Mouse (Mus musculus): Measurements from ENCODE around the gene Pbrm1.
A peak's percentile ranks its signal among the peaks of the same experiment; 100 is the strongest.

The Pbrm1 gene

DNA sequence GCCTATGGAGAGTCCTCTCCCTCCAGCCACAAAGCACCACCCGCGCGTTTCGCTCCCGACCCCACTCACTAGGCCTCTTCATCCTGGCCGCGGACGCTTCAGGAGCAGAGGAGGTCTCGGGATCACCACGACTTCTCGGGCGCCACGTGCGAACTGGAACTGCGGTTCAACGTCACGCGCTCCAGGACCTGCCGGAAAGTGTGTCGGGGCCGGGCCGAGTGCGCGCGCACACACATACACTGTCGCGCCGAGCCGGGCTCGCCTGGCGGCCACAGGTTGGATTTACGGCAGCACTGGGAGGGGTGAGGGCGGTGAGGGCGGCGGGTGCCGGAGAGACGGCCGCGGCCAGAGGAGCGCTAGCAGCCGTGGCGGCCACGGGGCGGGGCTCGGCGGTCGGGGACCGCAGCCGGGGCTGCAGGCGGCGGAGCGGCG, at the start of gene Pbrm1, which contains the start of gene Gnl3:
TSS of gene Pbrm1 (plus strand) at position 279 of the 432 bp plus-strand sequence.
TSS of gene Gnl3 (minus strand) at position 293 of the 432 bp plus-strand sequence.
- peak; percentile 96 for DNase-seq (ENCODE audit: low spot score)

DNA sequence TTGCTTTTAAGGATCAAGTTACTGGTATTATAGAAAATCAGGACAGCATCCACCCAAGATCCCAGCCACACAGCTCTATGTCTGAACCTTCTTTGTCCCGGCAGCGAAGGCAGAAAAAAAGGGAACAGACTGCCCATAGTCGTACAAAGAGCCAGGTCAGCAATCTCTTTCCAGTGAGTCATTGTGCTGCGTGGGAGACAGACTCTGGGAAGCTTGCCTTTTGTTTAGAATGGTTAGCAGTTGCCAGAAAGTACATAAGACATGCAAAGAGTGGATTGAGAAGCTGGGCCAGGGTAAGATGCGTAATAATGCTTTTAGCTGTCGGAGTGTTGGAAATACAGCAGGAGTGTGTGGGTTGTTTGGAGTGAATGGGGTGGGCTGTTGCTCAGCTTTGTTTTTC, 44.7 kb upstream of the Pbrm1 start:
- no peak for DNase-seq (ENCODE audit: low spot score)

DNA sequence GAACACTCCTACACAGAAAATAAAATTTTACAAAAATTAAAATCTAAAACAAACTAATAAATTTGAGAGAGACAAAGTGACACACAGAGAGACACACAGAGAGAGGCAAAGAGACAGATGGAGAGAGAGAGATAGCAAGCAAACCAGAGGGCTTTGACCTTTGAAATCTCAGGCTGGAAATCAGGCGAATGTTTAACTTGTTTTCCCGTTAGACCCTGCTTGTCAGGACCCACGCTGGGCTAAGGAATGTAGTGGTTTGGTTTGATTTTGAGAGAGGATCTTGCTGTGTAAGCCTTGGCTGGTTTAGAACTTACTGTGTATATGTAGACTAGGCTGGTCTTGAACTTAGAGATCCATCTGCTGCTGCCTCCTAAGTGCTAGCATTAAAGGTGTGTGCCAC, 42.7 kb upstream of the Pbrm1 start:
- DNase-seq (ENCODE audit: low spot score) = no peak

DNA sequence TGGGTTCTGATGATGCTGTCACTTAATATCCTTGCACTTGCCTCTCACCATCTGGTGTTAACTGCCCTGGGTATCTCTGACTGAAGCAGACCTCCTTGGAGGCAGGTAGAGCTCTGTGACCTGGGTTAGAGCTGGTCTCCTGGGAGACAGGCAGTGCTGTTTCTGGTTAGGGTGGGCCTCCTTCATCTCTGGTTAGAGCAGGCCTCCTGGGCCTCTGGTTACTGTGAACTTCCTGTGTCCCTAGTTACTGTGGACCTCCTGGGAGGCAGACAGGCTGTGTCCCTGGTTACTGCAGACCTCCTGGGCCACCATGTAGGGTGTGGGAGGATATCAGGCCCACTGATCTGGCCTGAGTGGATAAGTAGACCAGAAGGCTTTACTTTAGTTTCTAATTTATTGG, 22.5 kb upstream of the Pbrm1 start:
- no peak for DNase-seq (ENCODE audit: low spot score)

DNA sequence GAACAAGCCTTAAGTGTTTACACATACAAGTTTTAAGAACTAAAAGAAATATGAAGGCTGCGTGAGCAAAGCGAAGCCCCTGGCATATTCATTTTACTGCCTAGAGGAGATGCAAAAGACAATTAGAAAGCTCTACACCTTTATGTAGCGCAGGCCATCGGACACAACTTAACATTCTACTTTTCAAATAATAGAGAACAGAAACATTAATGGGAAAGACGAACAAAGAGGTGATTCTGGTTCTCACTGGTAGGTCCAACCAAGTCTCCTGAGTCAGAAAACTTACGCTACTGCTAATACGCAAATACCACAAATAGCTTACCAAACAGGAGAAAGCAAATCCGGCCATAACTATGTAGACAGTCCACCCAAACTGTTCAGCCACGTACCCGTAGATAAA, 18.6 kb upstream of the Pbrm1 start:
- no peak for DNase-seq (ENCODE audit: low spot score)

DNA sequence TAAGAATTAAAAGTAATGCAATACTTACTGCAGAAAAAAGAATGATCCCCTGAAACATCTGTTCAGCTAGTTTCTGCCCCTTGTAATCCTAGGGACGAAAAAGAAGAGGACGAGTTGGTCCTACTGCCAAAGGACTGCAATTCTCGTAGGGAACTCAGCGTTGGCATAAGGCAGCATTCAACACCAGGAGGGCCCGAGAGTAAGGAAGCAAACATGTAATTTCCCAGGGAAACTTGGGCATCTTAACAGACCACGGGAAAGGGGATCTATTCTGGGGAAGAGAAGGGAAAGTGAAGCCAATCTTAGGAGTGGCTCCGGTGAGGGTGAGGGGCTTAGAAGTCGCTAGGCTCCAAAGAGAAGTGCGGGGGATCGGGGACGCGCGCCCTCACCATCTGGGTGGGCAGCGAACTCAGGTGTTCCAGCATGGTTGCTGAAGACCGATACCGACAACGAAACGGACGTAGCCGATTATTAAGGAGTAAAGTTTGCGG, 18.1 kb upstream of the Pbrm1 start:
- no peak for DNase-seq (ENCODE audit: low spot score)

DNA sequence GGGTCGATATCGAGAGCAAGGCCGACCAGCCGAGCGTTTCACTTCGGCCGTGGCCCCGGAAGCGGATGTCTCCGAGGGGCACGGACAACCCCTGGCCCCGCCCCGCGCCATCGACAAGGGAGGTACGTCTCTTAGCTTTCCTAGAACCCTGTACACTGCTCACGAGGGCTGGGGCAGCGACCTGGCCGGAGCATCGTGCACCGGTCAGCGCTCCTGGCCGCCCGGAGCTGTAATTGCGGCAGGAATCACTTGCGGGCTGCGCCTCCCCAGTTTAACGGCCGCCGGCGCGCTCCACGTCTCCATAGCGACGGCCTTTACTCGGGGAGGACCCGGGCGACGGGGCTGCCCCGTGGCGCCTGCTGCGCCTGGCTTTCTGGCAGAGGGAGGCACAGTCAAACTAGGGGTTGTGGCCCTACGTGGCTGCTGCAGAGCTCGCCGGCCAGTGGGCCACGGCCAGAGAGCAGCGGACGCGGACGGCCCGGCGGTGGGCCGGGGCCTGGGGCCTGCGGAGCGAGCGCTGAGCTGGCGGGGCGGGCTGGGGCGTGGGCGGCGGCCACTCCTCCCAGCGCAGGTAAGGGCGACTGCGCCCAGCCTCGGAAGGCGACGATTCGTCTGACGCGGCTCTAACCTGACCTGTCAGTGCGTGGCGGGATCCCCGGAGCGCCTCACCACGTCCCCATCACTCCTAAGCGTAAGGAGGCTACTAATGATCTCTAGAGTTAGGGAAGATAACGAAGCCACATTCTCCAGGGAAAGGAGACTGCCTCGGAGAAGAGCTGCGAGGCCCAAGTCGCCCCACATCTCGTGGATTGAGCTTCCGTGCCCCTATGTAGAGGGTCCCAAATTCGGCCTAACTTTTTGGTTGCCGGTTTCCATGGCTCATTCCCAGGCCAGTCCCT, 17.4 kb upstream of the Pbrm1 start, which contains the start of the genes Glt8d1 and Spcs1:
TSS of gene Glt8d1 (plus strand) at position 94 of the 899 bp plus-strand sequence.
TSS of gene Spcs1 (minus strand) at position 366 of the 899 bp plus-strand sequence.
- DNase-seq (ENCODE audit: low spot score) = peak; percentile 87

DNA sequence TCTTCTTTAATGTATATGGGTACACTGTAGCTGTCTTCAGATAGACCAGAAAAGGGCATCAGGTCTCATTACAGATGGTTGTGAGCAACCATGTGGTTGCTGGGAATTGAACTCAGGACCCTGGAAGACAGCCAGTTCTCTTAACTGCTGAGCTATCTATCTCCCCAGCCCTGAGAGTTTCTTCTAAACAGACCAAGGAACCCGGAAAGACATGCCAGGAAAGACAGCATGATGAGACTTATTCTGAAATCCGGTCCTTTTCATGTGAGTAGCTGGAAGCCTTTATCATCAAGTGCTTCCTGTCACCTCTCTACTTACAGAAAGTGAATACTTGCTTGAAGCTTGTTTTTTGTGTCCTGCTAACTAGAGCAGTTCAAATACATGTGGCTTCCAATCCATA, 14.4 kb upstream of the Pbrm1 start:
- no peak for DNase-seq (ENCODE audit: low spot score)

DNA sequence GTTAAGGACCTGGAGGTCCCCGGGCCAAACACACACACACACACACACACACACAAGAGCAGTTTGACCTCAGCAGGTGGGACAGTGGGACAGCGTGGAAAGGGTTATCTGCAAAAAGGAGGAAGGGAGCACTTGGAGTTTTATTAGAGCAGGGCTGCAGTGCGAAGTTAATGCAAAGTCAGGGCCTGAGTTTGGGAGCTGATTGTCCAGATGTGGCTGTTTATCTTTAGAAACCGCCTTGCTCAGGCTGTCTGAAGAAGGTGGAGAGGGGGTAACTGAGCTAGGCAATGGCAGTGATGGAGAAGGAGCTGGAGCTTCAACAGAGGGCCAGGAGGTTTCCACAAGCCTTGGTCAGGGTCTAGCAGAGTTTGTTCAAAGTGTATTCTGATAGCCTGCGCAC, 12.2 kb upstream of the Pbrm1 start:
- DNase-seq (ENCODE audit: low spot score) = no peak

DNA sequence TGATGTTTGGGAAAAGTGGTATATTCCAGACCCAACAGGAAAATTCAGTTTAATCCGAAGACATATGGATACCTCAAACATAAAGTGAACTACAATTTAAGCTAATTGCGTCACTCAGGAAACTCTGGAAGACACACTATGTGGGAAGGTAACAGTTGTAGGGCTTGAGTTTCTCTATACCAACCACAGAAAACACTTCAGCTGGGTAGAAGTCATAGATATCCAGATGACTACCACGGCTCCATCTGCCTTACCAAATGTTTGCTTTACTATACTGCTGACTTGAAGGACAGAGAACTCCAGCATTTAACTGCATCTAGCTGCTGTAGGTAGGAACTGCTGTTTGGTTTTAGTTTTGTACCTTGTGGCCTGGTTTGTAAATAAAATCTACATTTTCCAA, 7.3 kb upstream of the Pbrm1 start:
- DNase-seq (ENCODE audit: low spot score) = no peak

DNA sequence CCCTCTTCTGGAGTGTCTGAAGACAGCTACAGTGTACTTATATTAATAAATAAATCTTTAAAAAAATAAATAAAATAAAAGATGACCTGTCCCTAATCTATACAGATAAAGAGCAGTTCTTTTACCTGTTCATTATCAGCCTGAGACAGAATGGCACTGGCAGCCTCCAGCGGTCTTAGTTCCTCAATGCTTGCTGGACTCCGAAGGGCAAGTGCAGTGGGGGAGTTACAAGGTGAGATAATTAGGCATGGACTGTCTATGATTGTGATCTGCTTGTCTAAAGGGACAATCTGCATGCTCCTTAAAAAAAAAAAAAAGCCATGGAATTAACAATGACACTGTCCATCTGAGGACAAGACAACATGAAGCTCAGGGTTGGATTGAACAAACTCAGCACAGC, 5.0 kb upstream of the Pbrm1 start:
- no peak for DNase-seq (ENCODE audit: low spot score)

DNA sequence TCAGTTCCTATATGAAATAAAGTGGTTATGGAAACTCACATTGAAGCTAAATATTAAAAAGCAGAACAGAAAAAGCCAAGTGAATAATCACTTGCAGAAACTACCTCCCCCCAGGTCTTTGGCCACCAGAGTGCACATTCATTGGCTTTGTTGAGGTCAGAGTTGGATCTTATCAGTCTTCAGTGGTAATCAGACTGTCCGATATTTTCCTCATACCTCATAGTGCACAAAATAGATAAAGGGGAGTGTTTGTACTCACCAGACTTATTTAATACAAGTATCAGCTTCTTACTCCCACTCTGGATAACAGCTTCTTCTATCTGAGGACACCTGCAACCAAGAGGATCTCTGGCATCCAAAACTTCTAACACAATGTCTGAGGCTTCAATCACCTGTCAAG, 2.9 kb upstream of the Pbrm1 start:
- DNase-seq (ENCODE audit: low spot score) = no peak

DNA sequence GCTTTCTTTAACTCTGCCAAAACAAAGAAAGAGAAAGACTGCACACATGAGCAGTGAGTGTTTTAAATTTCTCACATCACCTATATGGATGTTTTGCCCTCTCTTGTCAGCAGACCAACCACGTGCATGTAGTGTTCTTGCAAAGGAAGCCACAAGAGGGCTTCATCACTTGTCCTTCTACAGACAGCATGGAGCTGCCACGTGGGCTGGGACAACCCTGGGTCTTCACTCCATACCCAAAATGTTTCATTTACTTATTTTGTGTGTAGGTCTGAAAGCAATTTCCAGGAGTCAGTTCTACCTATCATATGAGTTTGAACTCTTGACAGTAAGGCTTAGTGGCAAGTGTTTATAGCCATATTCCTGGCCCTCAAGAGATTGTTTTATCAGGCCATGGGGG, 1.1 kb upstream of the Pbrm1 start:
- DNase-seq (ENCODE audit: low spot score) = no peak

DNA sequence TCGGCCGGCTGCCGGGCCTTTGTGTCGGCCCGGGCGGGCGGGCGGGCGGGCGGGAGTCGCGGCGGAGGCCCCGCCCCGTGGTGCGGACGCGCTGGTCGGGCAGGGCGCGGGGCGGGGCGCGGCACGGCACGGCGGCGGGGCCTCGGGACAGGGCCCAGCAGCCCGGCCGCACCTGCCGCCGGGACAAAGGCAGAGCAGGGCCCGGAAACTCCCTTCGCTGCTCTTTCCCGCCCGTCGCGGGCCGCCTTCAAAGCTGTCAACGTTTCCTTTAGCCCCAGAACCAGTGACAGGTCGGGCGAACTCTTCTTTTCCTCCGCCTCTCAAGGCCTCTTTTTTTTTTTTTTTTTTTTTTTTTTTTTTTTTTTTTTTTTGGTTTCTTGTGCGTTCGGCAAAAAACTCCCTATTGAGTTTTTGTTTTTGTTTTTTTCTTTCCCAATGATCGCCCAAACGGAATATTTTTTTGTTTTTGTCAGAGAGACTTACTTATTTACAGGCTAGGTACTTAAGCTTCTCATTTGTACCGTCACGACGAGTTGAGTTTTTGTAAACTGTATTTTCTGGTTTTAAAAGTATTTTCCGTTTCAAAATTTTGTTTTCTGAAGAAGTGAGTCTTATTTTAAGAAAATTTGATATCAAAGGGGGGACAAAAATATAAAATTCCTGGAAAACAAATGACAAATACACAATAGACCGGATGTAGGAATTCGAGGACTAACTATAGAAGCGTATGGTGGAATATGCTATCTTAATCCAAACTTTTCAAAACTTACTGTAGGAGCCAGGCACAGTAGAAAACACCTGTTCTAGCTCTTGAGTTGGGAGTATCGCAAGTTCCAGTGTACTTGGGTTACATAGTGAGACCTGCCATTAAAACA, 630 bp downstream of the Pbrm1 start:
- peak; percentile 82 for DNase-seq (ENCODE audit: low spot score)

DNA sequence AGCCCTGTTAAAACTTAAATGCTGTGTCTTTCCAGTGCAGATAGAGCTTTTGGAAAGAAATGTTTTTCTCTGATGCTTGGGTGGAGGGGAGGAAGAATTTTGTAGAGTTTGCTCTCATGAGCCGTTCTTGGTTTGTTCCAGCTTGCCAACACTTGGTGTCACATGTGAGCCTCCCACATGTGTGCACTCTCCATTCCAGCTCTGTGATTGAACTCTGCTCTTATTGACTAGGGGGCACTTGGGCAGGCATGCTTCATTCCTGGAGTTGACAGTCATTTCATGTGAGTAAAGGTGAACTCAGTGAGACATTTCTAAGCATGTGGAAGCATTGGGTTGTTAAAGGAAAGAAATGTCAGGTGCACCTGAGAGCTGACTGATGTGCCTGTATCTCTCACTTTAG, 3.6 kb downstream of the Pbrm1 start:
- no peak for DNase-seq (ENCODE audit: low spot score)

DNA sequence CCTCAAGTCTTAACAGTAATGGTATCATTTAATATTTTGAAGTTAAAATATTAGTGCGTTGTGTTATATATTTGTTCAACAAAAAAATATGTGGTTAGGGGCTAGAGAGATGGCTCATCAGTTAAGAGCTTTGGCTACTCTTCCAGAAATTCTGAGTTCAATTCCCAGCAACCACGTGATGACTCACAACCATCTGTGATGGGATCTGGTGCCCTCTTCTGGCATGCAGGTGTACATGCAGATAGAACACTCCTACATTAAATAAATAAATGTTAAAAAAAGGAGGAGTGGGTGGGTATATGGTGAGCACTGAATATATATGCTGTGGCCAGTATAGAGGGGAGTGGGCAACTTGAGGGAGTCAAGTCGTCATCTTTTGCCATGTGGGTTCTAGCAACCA, 6.8 kb downstream of the Pbrm1 start:
- no peak for DNase-seq (ENCODE audit: low spot score)

DNA sequence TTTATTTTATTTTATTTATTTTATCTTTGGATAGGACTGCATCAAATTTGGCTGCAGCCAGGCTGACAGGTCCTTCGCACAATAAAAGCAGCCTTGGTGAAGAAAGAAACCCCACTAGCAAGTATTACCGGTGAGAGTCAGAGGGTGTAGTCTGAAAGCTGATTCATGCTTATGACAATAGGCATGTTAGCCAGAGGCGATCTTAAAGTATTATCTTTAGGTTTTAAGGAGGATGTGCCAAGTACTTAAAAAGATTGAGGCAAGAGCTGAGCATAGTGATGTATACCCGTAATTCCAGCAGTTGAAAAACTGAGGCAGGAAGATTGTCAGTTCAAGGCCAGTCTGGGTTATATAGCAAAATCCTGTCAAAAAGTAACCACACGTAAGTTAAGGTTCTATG, 26.4 kb downstream of the Pbrm1 start:
- no peak for DNase-seq (ENCODE audit: low spot score)

DNA sequence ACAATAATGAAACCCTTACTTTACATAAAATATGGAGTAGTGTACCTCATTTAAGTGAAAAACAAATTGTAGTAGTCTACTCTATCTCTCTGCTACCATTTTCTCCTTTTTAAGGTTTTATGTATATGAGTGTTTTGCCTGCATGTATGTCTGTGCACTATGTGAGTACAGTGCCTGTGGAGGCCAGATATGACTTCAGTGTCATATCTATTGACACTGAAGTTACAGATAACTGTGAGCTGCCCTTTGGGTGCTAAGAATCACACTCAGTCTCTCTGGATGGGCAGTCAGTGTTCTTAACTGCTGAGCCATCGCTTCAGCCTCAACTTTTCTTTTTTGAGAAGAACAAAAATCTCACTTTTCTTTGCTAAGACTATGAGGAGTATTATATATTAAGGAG, 26.9 kb downstream of the Pbrm1 start:
- peak; percentile 11 for DNase-seq (ENCODE audit: low spot score)

DNA sequence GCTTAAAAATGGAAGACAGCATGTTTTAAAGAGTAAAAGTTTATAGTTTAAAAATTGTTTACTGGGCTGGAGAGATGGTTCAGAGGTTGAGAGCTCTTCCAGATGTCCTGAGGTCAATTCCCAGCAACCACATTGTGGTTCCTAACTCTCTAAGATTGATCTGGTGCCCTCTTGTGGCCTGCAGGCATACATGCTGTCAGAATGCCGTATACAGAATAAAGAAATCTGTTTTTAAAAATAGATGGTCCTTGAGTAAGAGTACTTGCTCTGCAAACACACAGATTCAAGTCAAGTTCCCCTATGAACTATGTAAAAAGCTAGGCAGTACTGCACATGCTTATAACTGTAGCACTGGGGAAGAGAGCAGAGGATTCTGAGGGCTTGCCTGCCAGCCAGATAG, 43.3 kb downstream of the Pbrm1 start:
- no peak for DNase-seq (ENCODE audit: low spot score)

DNA sequence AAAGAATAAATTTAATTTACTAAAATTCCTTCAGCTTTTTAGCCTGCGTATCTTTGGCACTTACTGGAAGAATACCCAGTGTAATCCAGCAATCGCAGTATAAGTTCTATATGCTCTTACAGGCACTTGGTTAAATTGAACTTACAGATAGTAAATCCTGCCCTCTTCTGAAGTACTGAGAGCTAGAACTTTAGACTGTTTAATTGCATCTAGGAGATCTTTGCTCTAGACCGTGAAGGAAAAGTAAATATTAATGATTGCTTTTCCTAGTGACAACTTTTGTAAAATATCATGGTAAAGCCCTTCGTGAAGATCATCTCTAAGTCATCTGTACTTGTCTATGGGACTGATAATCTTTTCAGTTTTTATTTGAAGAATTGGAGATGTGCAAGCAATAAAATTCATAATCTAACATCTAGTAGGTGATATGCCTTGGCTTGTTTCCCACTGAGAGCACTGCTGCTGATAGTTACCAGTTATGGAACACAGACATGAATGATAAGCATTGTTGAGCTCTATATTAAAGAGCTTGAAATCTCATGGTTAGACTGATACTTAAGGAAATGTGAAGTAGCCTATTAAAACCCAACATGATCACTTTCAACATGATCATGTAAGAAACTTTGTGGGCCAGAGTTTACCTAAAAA, 50.3 kb downstream of the Pbrm1 start:
- DNase-seq (ENCODE audit: low spot score) = no peak

DNA sequence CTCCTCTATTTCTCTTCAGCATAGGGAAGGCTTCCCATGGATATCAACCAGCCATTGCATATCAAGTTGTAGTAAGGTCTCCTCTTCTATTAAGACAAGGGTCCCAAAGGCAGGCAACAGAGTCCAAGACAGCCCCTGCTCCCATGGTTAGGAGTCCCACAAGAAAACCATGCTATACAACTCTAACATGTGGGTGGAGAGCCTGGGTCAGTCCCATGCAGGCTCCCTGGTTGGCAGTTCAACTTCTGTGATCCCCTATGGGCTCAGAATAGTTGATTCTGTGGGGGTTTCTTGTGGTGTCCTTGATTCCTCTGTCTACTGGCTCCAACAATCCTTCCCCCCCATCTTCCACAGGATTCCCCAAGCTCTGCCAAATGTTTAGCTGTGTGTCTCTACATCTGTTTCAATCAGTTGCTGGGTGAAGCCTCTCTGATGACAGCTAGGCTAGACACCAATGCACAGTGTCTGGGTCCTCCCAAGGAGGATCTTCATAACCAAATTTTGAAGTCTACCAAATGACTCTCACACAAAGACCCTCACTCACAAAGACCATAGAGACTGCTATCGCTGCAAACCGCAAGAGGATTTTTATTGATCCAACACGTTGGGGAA, 59.8 kb downstream of the Pbrm1 start:
- no peak for DNase-seq (ENCODE audit: low spot score)

Measured in spleen, adult 12 weeks (tissue).